Mouse (Mus musculus) liver, adult 2 months (tissue): Measurements from ENCODE around the gene Wdr6.

ENCODE experiments used
- CTCF ChIP-seq: fragments of 200-500 bp; IDR thresholded peaks from 2 replicates; pipeline ENCODE4 v1.5.1; 2011; ENCODE audit warnings: low read depth, low read length, control low read depth
- POLR2A ChIP-seq: fragments of 200-500 bp; IDR thresholded peaks from 2 replicates; pipeline ENCODE4 v1.6.1; 2011; ENCODE audit warnings: low read length, control low read depth; ENCODE audit not compliant: insufficient read depth; ENCODE audit errors: extremely low read depth

- no peak for TF ChIP-seq POLR2A
- TF ChIP-seq CTCF, result peak; percentile 83
These were observed 8.2 kb downstream of the Wdr6 start for GRCm38 (mm10) chr9:108570207-108570896.
